In genomic region chr9:52102060-52102844, GRCm38 (mm10) we compare ENCODE assay signal across 10 mouse cellular contexts. TPM values are rescaled to one million over a fixed set of nuclear protein-coding genes. Genes with fewer than 3 reads are reported as not detected.
A peak's percentile ranks its signal among the peaks of the same experiment; 100 is the strongest.
DNase-seq lines count a peak whose midpoint lies in the region; ATAC-seq and TF ChIP-seq lines count a peak whose summit lies in the region.
"Had no signal": no experiment of that assay in that cellular context is flagged by ENCODE, and none has a peak within 500 bp of the region (broad histone marks: within the 10 kb centered on the region; RNA-seq: fewer than 3 reads in every experiment).

No protein-coding gene starts in this region.

- H3K4me2 ChIP-seq in liver, embryonic 14.5 days (ENCODE audit: low read depth): no peak overlapping the region
- no peak overlapping the region for H3K4me2 ChIP-seq in liver, embryonic 12.5 days
- H3K4me2 ChIP-seq in intestine, postnatal 0 days (replicated peaks; ENCODE audit: low read depth): no peak overlapping the region
- H3K4me2 ChIP-seq: limb, embryonic 13.5 days had no signal

- no peak overlapping the region for H3K27ac ChIP-seq in liver, embryonic 14.5 days
- no peak overlapping the region for H3K27ac ChIP-seq in liver, embryonic 12.5 days
- H3K27ac ChIP-seq in cerebellum, adult 2 months (ENCODE audit: insufficient read depth, low read length): 0 out of 2 replicates have a peak overlapping the region, but pooled peaks have one; percentile 10
- H3K27ac ChIP-seq in intestine, postnatal 0 days (ENCODE audit: low read depth, low read length): no peak overlapping the region; the same call in 1 of the 2 replicates
- H3K27ac ChIP-seq: limb, embryonic 13.5 days had no signal

- H3K4me3 ChIP-seq in liver, embryonic 14.5 days (ENCODE audit: insufficient read depth in 1 of 2, low read depth in 2 of 2, low read length in 2 of 2): no peak overlapping the region
- no peak overlapping the region for H3K4me3 ChIP-seq in liver, embryonic 12.5 days
- H3K4me3 ChIP-seq in cerebellum, adult 2 months (replicated peaks; ENCODE audit: insufficient read depth, low read depth, low read length): no peak overlapping the region
- no peak overlapping the region for H3K4me3 ChIP-seq in intestine, postnatal 0 days (ENCODE audit: low read depth, low read length)
- H3K4me3 ChIP-seq: limb, embryonic 13.5 days; myocyte had no signal

- no peak for TF ChIP-seq POLR2A in cerebellum, adult 2 months (IDR thresholded peaks at IDR 0.05; ENCODE audit: borderline replicate concordance, insufficient read depth, low read length)

- H3K4me1 ChIP-seq in liver, embryonic 14.5 days (replicated peaks; ENCODE audit: control insufficient read depth in 2 of 2, insufficient read depth in 2 of 2, low read length in 1 of 2): peaks cover 13 to 25% of the 10 kb centered on the region in 2 experiments
- H3K4me1 ChIP-seq in liver, embryonic 12.5 days: peaks cover 29% of the 10 kb centered on the region
- H3K4me1 ChIP-seq in cerebellum, adult 2 months (ENCODE audit: control insufficient read depth, insufficient read depth, low read length): peaks cover 4% of the 10 kb centered on the region
- peaks cover 5% of the 10 kb centered on the region for H3K4me1 ChIP-seq in intestine, postnatal 0 days (replicated peaks; ENCODE audit: control insufficient read depth, insufficient read depth, low read length)

- no peak for ATAC-seq in liver, embryonic 14.5 days (ENCODE audit: insufficient read depth)
- ATAC-seq in liver, embryonic 12.5 days: no peak
- ATAC-seq in intestine, postnatal 0 days: peak; percentile 52

- H3K27me3 ChIP-seq in liver, embryonic 14.5 days (ENCODE audit: control insufficient read depth, insufficient read depth, low read length): no peaks in the 10 kb centered on the region
- H3K27me3 ChIP-seq in liver, embryonic 12.5 days (replicated peaks): peaks cover 4% of the 10 kb centered on the region; the same call in 1 of the 2 replicates
- no peaks in the 10 kb centered on the region for H3K27me3 ChIP-seq in cerebellum, adult 2 months (ENCODE audit: control insufficient read depth, insufficient read depth, low read length)
- peaks cover 49% of the 10 kb centered on the region for H3K27me3 ChIP-seq in intestine, postnatal 0 days (replicated peaks; ENCODE audit: control insufficient read depth, insufficient read depth, low read length)
- H3K27me3 ChIP-seq: limb, embryonic 13.5 days had no signal

- peak; percentile 23 for DNase-seq in embryo, embryonic 11 days
- DNase-seq in embryo, embryonic 9.5 days (ENCODE audit: extremely low spot score): no peak
- DNase-seq in liver, embryonic 14.5 days (ENCODE audit: low read depth in 3 of 3, low spot score in 3 of 3): no peak
- peak; percentile 65 to 76 for DNase-seq in cerebellum, adult 2 months
- DNase-seq in urinary bladder, postnatal 4 days (ENCODE audit: low spot score in 2 of 2): no peak
- no peak for DNase-seq in left cerebral cortex, postnatal 25 days (ENCODE audit: low spot score in 2 of 2)

- 72% methylated on average over 13 of the region's 13 CpGs for WGBS in liver, embryonic 14.5 days (ENCODE audit: insufficient replicate concordance)
- WGBS in liver, embryonic 12.5 days (ENCODE audit: insufficient replicate concordance): 69% methylated on average over 13 of the region's 13 CpGs
- 30% methylated on average over 13 of the region's 13 CpGs for WGBS in cerebellum, adult 2 months
- 69% methylated on average over 13 of the region's 13 CpGs for WGBS in intestine, postnatal 0 days

- H3K36me3 ChIP-seq in liver, embryonic 14.5 days (replicated peaks; ENCODE audit: control insufficient read depth, insufficient read depth, low read depth): no peaks in the 10 kb centered on the region
- H3K36me3 ChIP-seq in liver, embryonic 12.5 days: no peaks in the 10 kb centered on the region
- no peaks in the 10 kb centered on the region for H3K36me3 ChIP-seq in intestine, postnatal 0 days (ENCODE audit: control insufficient read depth, insufficient read depth)
- H3K36me3 ChIP-seq: limb, embryonic 13.5 days had no signal

- H3K9ac ChIP-seq in liver, embryonic 14.5 days (replicated peaks): no peak overlapping the region
- H3K9ac ChIP-seq in liver, embryonic 12.5 days: no peak overlapping the region
- H3K9ac ChIP-seq in intestine, postnatal 0 days (ENCODE audit: low read depth, low read length): no peak overlapping the region
- H3K9ac ChIP-seq: limb, embryonic 13.5 days had no signal

- no peaks in the 10 kb centered on the region for H3K9me3 ChIP-seq in liver, embryonic 14.5 days (ENCODE audit: control insufficient read depth, low read length)
- no peaks in the 10 kb centered on the region for H3K9me3 ChIP-seq in liver, embryonic 12.5 days (replicated peaks)
- no peaks in the 10 kb centered on the region for H3K9me3 ChIP-seq in intestine, postnatal 0 days (ENCODE audit: control insufficient read depth)
- H3K9me3 ChIP-seq: limb, embryonic 13.5 days had no signal

- TF ChIP-seq EP300 in liver, embryonic 14.5 days (IDR thresholded peaks at IDR 0.05; ENCODE audit: low read depth): no peak

- 0 out of 2 replicates have a peak, but pooled peaks have one; percentile 20 for TF ChIP-seq CTCF in liver, embryonic 14.5 days (IDR thresholded peaks at IDR 0.05; ENCODE audit: low read depth)
- no peak; the same call in 1 of the 2 replicates for TF ChIP-seq CTCF in cerebellum, adult 2 months (IDR thresholded peaks at IDR 0.05; ENCODE audit: borderline replicate concordance, insufficient read depth, low read depth, low read length)
- peak; percentile 27; the same call in 1 of the 2 replicates for TF ChIP-seq CTCF in intestine, postnatal 0 days (IDR thresholded peaks at IDR 0.05; ENCODE audit: low read depth)

- intact Hi-C loops in left cerebral cortex, postnatal 25 days (cut with DNase I): no loop called here

RNA-seq across cellular contexts. Expression of gene Rdx, which starts 55.3 kb away (rescaled TPM):
- polyA plus RNA-seq in liver, embryonic 14.5 days (2012; rRNA removed): 18.2 and 28.0 TPM in 2 replicates
- 69.6 and 72.5 TPM in 2 replicates for polyA plus RNA-seq in liver, embryonic 14.5 days (2014; fragmentation: Nextera tagmentation; extraction: Ambion mirVana)
- 91.0 and 95.6 TPM in 2 replicates for polyA plus RNA-seq in liver, embryonic 12.5 days (2016; fragmentation: Nextera tagmentation; extraction: Ambion mirVana)
- polyA plus RNA-seq in cerebellum, adult 2 months (2012; rRNA removed): 47.1 and 49.5 TPM in 2 replicates
- 31.3 and 34.9 TPM in 2 replicates for polyA plus RNA-seq in intestine, postnatal 0 days (2015; fragmentation: Nextera tagmentation; extraction: Ambion mirVana)
- 10 to 100 TPM; 45.5 to 50.0 TPM for total RNA-seq in left cerebral cortex, postnatal 25 days (2021)

Comparison
In these comparisons a context has a peak if more than half of its experiments do, and no peak if none do; other contexts are left out.
1. DNase-seq: peak in embryo, embryonic 11 days (single experiment) and cerebellum, adult 2 months (2 of 2); none in embryo, embryonic 9.5 days (single experiment), liver, embryonic 14.5 days (0 of 3), urinary bladder, postnatal 4 days (0 of 2) and left cerebral cortex, postnatal 25 days (0 of 2).